Mouse (Mus musculus) forebrain, postnatal 0 days (tissue): Measurements from ENCODE around the gene Cysrt1. TPM values are rescaled to one million over a fixed set of nuclear protein-coding genes. Genes with fewer than 3 reads are reported as not detected.

ENCODE experiments used
- ATAC-seq: fragments of 200-750 bp; cut with Nextera tagmentation; 2 replicates; pipeline ENCODE4 v1.8.0; 2017; ENCODE audit warnings: mild to moderate bottlenecking, moderate library complexity
- DNase-seq: peaks from one replicate; pipeline ENCODE4 v3.0.0-alpha.2; 2015
- H3K27ac ChIP-seq: fragments of 300-500 bp; sonication (generic); 2 replicates; pipeline ENCODE4 v1.5.1; 2014; ENCODE audit warnings: low read depth, mild to moderate bottlenecking, antibody characterized with exemption, low read length, moderate library complexity, mixed read lengths
- H3K27me3 ChIP-seq: fragments of 300-500 bp; sonication (generic); 2 replicates; pipeline ENCODE4 v1.6.1; 2014; ENCODE audit warnings: mild to moderate bottlenecking, low read length, mixed read lengths; ENCODE audit not compliant: insufficient read depth
- H3K36me3 ChIP-seq: fragments of 300-500 bp; sonication (generic); 2 replicates; pipeline ENCODE4 v1.6.1; 2014; ENCODE audit warnings: mild to moderate bottlenecking, moderate library complexity; ENCODE audit not compliant: insufficient read depth
- H3K4me1 ChIP-seq: fragments of 300-500 bp; sonication (generic); 2 replicates; pipeline ENCODE4 v1.6.1; 2014; ENCODE audit warnings: antibody characterized with exemption; ENCODE audit not compliant: insufficient read depth
- H3K4me2 ChIP-seq: fragments of 300-500 bp; sonication (generic); 2 replicates; pipeline ENCODE4 v1.6.1; 2014; ENCODE audit warnings: low read depth, mild to moderate bottlenecking, moderate library complexity
- H3K4me3 ChIP-seq: fragments of 300-500 bp; sonication (generic); 2 replicates; pipeline ENCODE4 v1.5.1; 2014; ENCODE audit warnings: low read depth, low read length, mixed read lengths
- H3K9ac ChIP-seq: fragments of 300-500 bp; sonication (generic); 2 replicates; pipeline ENCODE4 v1.6.1; 2014; ENCODE audit warnings: mild to moderate bottlenecking
- H3K9me3 ChIP-seq: fragments of 300-500 bp; sonication (generic); 2 replicates; pipeline ENCODE4 v1.6.1; 2016; ENCODE audit warnings: low read length
- CTCF ChIP-seq: sonication (generic); IDR thresholded peaks from 2 replicates; pipeline ENCODE4 v1.5.1; 2016; ENCODE audit warnings: antibody characterized with exemption, control low read depth, low read depth
- WGBS: fragments of 180-500 bp; shearing (Covaris S2); extraction: QIAGEN DNeasy Blood & Tissue Kit; methylation state at CpG from one replicate; pipeline ENCODE4 v1.1.7; 2014; 5-methylcytosine and 5-hydroxymethylcytosine counted together
- polyA plus RNA-seq: library from polyadenylated mRNA; unstranded; fragments of >200 nt; fragmentation: Nextera tagmentation; extraction: Ambion mirVana; gene quantifications from 2 replicates; pipeline ENCODE4 v1.2.1, GENCODE M21; 2015
- total RNA-seq: library from RNA; depleted of rRNA; stranded (reverse); fragments of >200 nt; gene quantifications from 2 replicates; pipeline ENCODE4 v1.2.3, GENCODE M21; 2014

Cysrt1 gene
- total and polyA plus RNA-seq, 2 experiments from 2014 or later, result not detected

- Histone ChIP-seq H3K4me3 (no peak overlapping the region), H3K27me3 (no peaks in the 10 kb centered on the region), H3K36me3 (peaks cover 38% of the 10 kb centered on the region), H3K9me3 (no peaks in the 10 kb centered on the region), H3K4me1 (peaks cover 6% of the 10 kb centered on the region), H3K9ac (no peak overlapping the region), H3K27ac (no peak overlapping the region), H3K4me2 (no peak overlapping the region)
- DNase-seq (no peak), ATAC-seq (no peak)
- no peak for TF ChIP-seq CTCF
- 91% methylated on average over 4 of the region's 4 CpGs for WGBS
Measured at GRCm38 (mm10) chr2:25244144-25244543, 1.9 kb upstream of the Cysrt1 start.

GRCm38 (mm10) chr2:25243342-25243741, 1.1 kb upstream of the Cysrt1 start:
- no peak for DNase-seq
- peak overlapping the region; percentile 70; the same call in 1 of the 2 replicates for H3K4me3 ChIP-seq
- H3K9me3 ChIP-seq, result no peaks in the 10 kb centered on the region
- 79% methylated on average over 8 of the region's 8 CpGs for WGBS
- no peak for ATAC-seq
- no peaks in the 10 kb centered on the region for H3K27me3 ChIP-seq
- TF ChIP-seq CTCF, result no peak
- H3K9ac ChIP-seq, result peak overlapping the region; percentile 79
- peaks cover 6% of the 10 kb centered on the region for H3K4me1 ChIP-seq
- no peak overlapping the region for H3K27ac ChIP-seq
- H3K36me3 ChIP-seq, result peaks cover 34% of the 10 kb centered on the region
- H3K4me2 ChIP-seq, result peak overlapping the region; percentile 89

GRCm38 (mm10) chr2:25241438-25241775, 845 bp downstream of the Cysrt1 start:
- Histone ChIP-seq H3K27ac (peak overlapping the region; percentile 82; the same call in 1 of the 2 replicates), H3K36me3 (peaks cover 24% of the 10 kb centered on the region), H3K9me3 (no peaks in the 10 kb centered on the region), H3K4me1 (peaks cover 6% of the 10 kb centered on the region), H3K9ac (peak overlapping the region; percentile 79), H3K4me3 (peak overlapping the region; percentile 70), H3K4me2 (peak overlapping the region; percentile 89), H3K27me3 (no peaks in the 10 kb centered on the region)
- DNase-seq (no peak), ATAC-seq (peak; percentile 0; the same call in 1 of the 2 replicates)
- WGBS, result 16% methylated on average over 6 of the region's 6 CpGs
- no peak for TF ChIP-seq CTCF

DNA sequence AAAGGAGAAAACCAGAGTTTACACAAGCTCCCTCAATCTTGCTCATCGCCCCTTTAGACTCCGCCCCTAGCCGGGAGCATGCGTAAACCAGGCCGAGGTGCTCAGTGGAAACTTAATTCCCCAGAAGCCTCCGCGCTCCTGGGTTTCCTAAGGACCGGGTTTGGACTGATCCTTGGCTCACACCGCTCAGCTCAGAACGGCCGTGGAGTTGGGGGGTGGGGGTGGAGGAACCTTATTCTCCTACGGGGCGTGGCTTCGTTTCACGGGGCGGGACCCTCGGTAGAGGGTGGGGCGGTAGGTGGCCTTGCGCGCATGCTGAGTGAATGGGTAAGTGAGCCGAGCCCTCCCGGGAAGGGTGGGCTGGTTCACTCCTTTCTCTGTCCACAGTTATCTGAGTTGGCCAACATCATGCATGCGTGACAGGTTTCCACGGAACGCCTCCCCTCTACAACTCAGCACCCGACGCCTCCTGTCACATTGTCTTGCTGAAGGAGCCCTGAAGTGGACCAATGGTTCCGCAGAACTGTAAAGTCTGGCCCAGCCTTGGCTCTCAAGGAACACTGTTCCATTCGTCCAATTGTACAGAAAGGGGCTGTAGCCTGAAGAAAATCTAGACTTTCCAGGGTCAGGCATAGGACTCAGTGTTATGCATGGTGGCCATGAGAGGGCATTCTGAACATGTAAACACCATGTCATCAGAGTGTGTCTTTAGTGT, 1.4 kb downstream of the Cysrt1 start:
- Histone ChIP-seq H3K4me1 (peaks cover 6% of the 10 kb centered on the region), H3K9ac (peak overlapping the region; percentile 79; the same call in 1 of the 2 replicates), H3K9me3 (no peaks in the 10 kb centered on the region), H3K4me3 (peak overlapping the region; percentile 70), H3K27me3 (no peaks in the 10 kb centered on the region), H3K27ac (peak overlapping the region; percentile 82), H3K4me2 (peak overlapping the region; percentile 89), H3K36me3 (peaks cover 23% of the 10 kb centered on the region)
- under 1% methylated on average over 29 of the region's 29 CpGs for WGBS
- TF ChIP-seq CTCF, result no peak
- ATAC-seq, result peak; percentile 91
- DNase-seq, result peak; percentile 90

DNA sequence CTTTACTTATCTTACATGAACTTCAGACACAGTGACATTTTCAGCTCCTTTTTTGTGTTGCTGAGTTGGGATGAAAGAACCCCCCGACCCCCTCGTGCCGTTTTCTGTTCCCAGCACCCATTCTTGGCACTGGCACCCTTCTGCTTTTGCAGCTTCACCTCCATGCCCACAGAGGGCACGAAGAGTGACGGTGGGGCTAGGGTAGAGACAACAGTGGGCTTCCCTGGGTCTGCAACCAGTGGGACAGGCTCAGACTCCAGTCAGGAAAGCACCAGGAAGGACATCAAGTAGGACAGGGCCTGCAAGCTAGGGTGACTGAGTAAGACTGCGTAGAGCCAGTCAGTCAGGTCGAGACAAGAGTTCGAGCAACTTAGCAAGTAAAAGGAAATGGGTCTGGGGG, 1.9 kb downstream of the Cysrt1 start:
- Histone ChIP-seq H3K9me3 (no peaks in the 10 kb centered on the region), H3K4me2 (peak overlapping the region; percentile 89), H3K4me3 (peak overlapping the region; percentile 70), H3K9ac (no peak overlapping the region), H3K4me1 (peaks cover 6% of the 10 kb centered on the region), H3K27me3 (no peaks in the 10 kb centered on the region), H3K36me3 (peaks cover 17% of the 10 kb centered on the region), H3K27ac (peak overlapping the region; percentile 82; the same call in 1 of the 2 replicates)
- WGBS, result 46% methylated on average over 8 of the region's 8 CpGs
- ATAC-seq (no peak; the same call in 1 of the 2 replicates), DNase-seq (no peak)
- TF ChIP-seq CTCF, result no peak

- peaks cover 6% of the 10 kb centered on the region for H3K4me1 ChIP-seq
- H3K4me3 ChIP-seq, result no peak overlapping the region
- DNase-seq (no peak), ATAC-seq (no peak)
- 87% methylated on average over 3 of the region's 3 CpGs for WGBS
- no peak overlapping the region for H3K9ac ChIP-seq
- H3K4me2 ChIP-seq, result no peak overlapping the region
- no peak for TF ChIP-seq CTCF
- H3K36me3 ChIP-seq, result peaks cover 12% of the 10 kb centered on the region
- H3K27ac ChIP-seq, result no peak overlapping the region
- no peaks in the 10 kb centered on the region for H3K9me3 ChIP-seq
- no peaks in the 10 kb centered on the region for H3K27me3 ChIP-seq
Measured at GRCm38 (mm10) chr2:25239766-25240165, 2.5 kb downstream of the Cysrt1 start.

DNA sequence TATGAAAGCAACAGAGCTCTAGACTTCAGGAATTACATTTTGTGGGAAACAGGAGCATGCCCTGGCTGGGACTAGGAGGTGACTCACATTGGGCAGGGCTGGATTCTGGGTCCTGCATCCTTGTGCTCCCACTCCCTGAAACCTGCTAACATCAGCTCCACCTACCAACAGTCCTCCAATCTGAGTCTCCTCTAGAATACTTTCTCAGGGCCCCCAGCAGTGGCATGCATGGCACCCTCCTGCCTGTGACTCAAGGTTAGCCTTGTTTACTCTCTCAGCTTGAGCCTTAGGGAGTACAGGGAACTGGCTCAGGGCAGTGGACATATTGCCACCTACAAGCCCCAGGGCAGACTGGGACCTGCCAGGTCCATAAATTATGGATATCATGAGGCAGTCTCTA, 4.1 kb downstream of the Cysrt1 start:
- Histone ChIP-seq H3K36me3 (no peaks in the 10 kb centered on the region), H3K4me3 (no peak overlapping the region), H3K4me1 (peaks cover 6% of the 10 kb centered on the region), H3K9me3 (no peaks in the 10 kb centered on the region), H3K9ac (no peak overlapping the region), H3K4me2 (no peak overlapping the region), H3K27ac (no peak overlapping the region), H3K27me3 (no peaks in the 10 kb centered on the region; the same call in 1 of the 2 replicates)
- ATAC-seq (no peak), DNase-seq (no peak)
- TF ChIP-seq CTCF, result no peak
